Mouse (Mus musculus) small intestine, adult 2 months (tissue): ENCODE results near the gene Arsb.

ENCODE experiments used
- CTCF ChIP-seq: fragments of 200-500 bp; IDR thresholded peaks from 2 replicates; pipeline ENCODE4 v1.5.1; 2012; ENCODE audit warnings: low read depth, mild to moderate bottlenecking, control low read depth, inconsistent platforms, low read length, moderate library complexity, mixed read lengths; ENCODE audit not compliant: insufficient replicate concordance, insufficient read length; ENCODE audit errors: extremely low read depth
- POLR2A ChIP-seq: fragments of 200-500 bp; IDR thresholded peaks from 2 replicates; pipeline ENCODE4 v1.6.1; 2012; ENCODE audit warnings: low read depth, mild to moderate bottlenecking, control low read depth, inconsistent platforms, low read length, moderate library complexity

DNA sequence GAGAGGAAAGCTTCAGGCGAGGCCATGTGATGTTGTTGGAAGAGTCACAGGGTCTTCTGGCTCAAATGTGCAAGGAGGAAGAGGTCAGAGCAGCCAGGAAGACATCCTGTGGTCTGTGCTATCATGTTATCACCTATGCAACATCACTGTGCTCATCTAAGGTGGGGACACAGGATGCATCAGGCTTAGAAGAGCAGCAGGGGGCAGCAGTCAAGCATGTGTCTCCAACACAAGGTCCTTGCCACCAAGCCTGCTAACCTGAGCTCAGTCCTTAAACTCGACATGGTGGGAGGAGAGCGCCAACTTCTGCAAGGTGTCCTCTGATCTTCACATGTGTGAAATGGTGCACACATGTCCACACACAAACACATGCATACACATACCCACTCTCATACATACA, 13.9 kb downstream of the Arsb start:
- TF ChIP-seq POLR2A (no peak), CTCF (peak; percentile 34; the same call in 1 of the 2 replicates)
